Mouse (Mus musculus) liver, postnatal 0 days (tissue): ENCODE results near the gene Ptprcap.

ENCODE experiments used
- CTCF ChIP-seq: sonication (generic); IDR thresholded peaks from 2 replicates; pipeline ENCODE4 v1.5.1; 2016; ENCODE audit warnings: antibody characterized with exemption, low read depth
- EP300 ChIP-seq: IDR thresholded peaks from 2 replicates; pipeline ENCODE4 v1.6.1; 2016; ENCODE audit warnings: antibody characterized with exemption, low read depth, mild to moderate bottlenecking

DNA sequence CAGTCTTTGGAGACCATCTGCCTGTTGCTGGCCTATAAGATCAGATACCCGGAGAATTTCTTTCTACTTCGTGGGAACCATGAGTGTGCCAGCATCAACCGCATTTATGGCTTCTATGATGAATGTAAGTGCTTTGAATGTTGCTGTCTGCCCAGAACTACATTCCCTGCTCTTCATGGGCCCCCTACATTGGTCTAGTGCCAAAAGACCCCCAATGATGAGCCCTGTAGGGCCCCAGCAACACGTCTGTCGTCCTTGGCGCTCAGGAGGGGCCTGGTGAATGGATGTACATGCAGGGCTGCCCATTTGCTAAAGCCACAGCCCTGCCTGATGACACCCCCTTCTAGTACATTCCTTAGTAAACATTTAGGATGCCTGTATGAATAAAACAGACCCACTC is 39.7 kb downstream of the Ptprcap start:
- TF ChIP-seq EP300: no peak
- TF ChIP-seq CTCF: no peak
